Mouse (Mus musculus) intestine, embryonic 14.5 days (tissue): Measurements from ENCODE around the gene Smagp. TPM values are rescaled to one million over a fixed set of nuclear protein-coding genes. Genes with fewer than 3 reads are reported as not detected.

Source experiments
- ATAC-seq: fragments of 200-750 bp; cut with Nextera tagmentation; replicated peaks from 2 replicates; pipeline ENCODE4 v1.8.0; 2017; ENCODE audit warnings: low read depth, moderate number of reproducible peaks, moderate TSS enrichment, moderate library complexity; ENCODE audit not compliant: low FRiP score, low TSS enrichment
- DNase-seq: peaks from one replicate; pipeline ENCODE4 v3.0.0-alpha.2; 2018; ENCODE audit warnings: low spot score
- H3K27ac ChIP-seq: fragments of 300-500 bp; sonication (generic); 2 replicates; pipeline ENCODE4 v1.5.1; 2014; ENCODE audit warnings: low read depth, mild to moderate bottlenecking, control low read depth
- H3K27me3 ChIP-seq: fragments of 300-500 bp; sonication (generic); replicated peaks from 2 replicates; pipeline ENCODE4 v1.6.1; 2014; ENCODE audit warnings: low read length, control low read depth; ENCODE audit not compliant: control insufficient read depth, insufficient read depth
- H3K36me3 ChIP-seq: fragments of 300-500 bp; sonication (generic); 2 replicates; pipeline ENCODE4 v1.6.1; 2014; ENCODE audit warnings: low read length, control low read depth; ENCODE audit not compliant: control insufficient read depth, insufficient read depth
- H3K4me1 ChIP-seq: fragments of 300-500 bp; sonication (generic); replicated peaks from 2 replicates; pipeline ENCODE4 v1.6.1; 2014; ENCODE audit warnings: low read length, control low read depth, mixed read lengths; ENCODE audit not compliant: control insufficient read depth, insufficient read depth
- H3K4me2 ChIP-seq: fragments of 300-500 bp; sonication (generic); 2 replicates; pipeline ENCODE4 v1.6.1; 2014; ENCODE audit warnings: low read length
- H3K4me3 ChIP-seq: fragments of 300-500 bp; sonication (generic); 2 replicates; pipeline ENCODE4 v1.5.1; 2014; ENCODE audit warnings: low read depth, low read length, control low read depth, mixed read lengths
- H3K9ac ChIP-seq: fragments of 300-500 bp; sonication (generic); 2 replicates; pipeline ENCODE4 v1.6.1; 2014; ENCODE audit warnings: mild to moderate bottlenecking, low read length
- H3K9me3 ChIP-seq: fragments of 300-500 bp; sonication (generic); 2 replicates; pipeline ENCODE4 v1.6.1; 2016; ENCODE audit warnings: low read length, control low read depth; ENCODE audit not compliant: control insufficient read depth
- WGBS: fragments of 180-500 bp; shearing (Covaris S2); extraction: QIAGEN DNeasy Blood & Tissue Kit; methylation state at CpG from one replicate; pipeline ENCODE4 v1.1.7; 2014; 5-methylcytosine and 5-hydroxymethylcytosine counted together
- polyA plus RNA-seq: library from polyadenylated mRNA; unstranded; fragments of >200 nt; fragmentation: Nextera tagmentation; extraction: Ambion mirVana; gene quantifications from 2 replicates; pipeline ENCODE4 v1.2.1, GENCODE M21; 2014

Gene Smagp
- polyA plus RNA-seq, 1 experiment from 2014 or later = 36.2 TPM

GRCm38 (mm10) chr15:100635851-100636645, 692 bp downstream of the Smagp start:
- 5% methylated on average over 38 of the region's 38 CpGs for WGBS
- H3K27ac ChIP-seq = peak overlapping the region; percentile 25; the same call in 1 of the 2 replicates
- H3K9me3 ChIP-seq = no peaks in the 10 kb centered on the region
- peak overlapping the region; percentile 65 for H3K4me2 ChIP-seq
- H3K36me3 ChIP-seq = no peaks in the 10 kb centered on the region
- H3K4me1 ChIP-seq = peaks cover 14% of the 10 kb centered on the region
- ATAC-seq (0 out of 2 replicates have a peak, but pooled peaks have one; percentile 14), DNase-seq (peak; percentile 73)
- peak overlapping the region; percentile 42 for H3K4me3 ChIP-seq
- peak overlapping the region; percentile 34 for H3K9ac ChIP-seq
- H3K27me3 ChIP-seq = peaks cover 42% of the 10 kb centered on the region

- Histone ChIP-seq H3K4me1 (peaks cover 14% of the 10 kb centered on the region), H3K36me3 (no peaks in the 10 kb centered on the region), H3K9ac (no peak overlapping the region), H3K9me3 (no peaks in the 10 kb centered on the region), H3K4me2 (peak overlapping the region; percentile 65), H3K4me3 (peak overlapping the region; percentile 6; the same call in 1 of the 2 replicates), H3K27me3 (peaks cover 42% of the 10 kb centered on the region), H3K27ac (no peak overlapping the region)
- WGBS = 13% methylated on average over 9 of the region's 9 CpGs
- DNase-seq = no peak
- ATAC-seq = no peak
Observed at GRCm38 (mm10) chr15:100635239-100635638, 1.5 kb downstream of the Smagp start.

GRCm38 (mm10) chr15:100633341-100633740, 3.4 kb downstream of the Smagp start:
- no peak overlapping the region for H3K27ac ChIP-seq
- no peak overlapping the region for H3K4me2 ChIP-seq

GRCm38 (mm10) chr15:100632323-100632722, 4.4 kb downstream of the Smagp start:
- WGBS = 66% methylated on average over 5 of the region's 5 CpGs
- ATAC-seq = no peak

More at GRCm38 (mm10) chr15:100633341-100633740, 3.4 kb downstream of the Smagp start:
- ATAC-seq = no peak
- no peak for DNase-seq
- WGBS = 84% methylated on average over 10 of the region's 10 CpGs
- Histone ChIP-seq H3K9ac (no peak overlapping the region), H3K4me3 (no peak overlapping the region), H3K27me3 (peaks cover 42% of the 10 kb centered on the region), H3K4me1 (peaks cover 16% of the 10 kb centered on the region), H3K36me3 (no peaks in the 10 kb centered on the region), H3K9me3 (no peaks in the 10 kb centered on the region)

GRCm38 (mm10) chr15:100631454-100632170, 5.1 kb downstream of the Smagp start:
- DNase-seq (no peak), ATAC-seq (no peak)
- Histone ChIP-seq H3K36me3 (no peaks in the 10 kb centered on the region), H3K27ac (no peak overlapping the region), H3K9me3 (no peaks in the 10 kb centered on the region), H3K27me3 (peaks cover 25% of the 10 kb centered on the region), H3K9ac (no peak overlapping the region), H3K4me3 (no peak overlapping the region), H3K4me2 (no peak overlapping the region), H3K4me1 (peaks cover 16% of the 10 kb centered on the region)
- 80% methylated on average over 12 of the region's 12 CpGs for WGBS

More at GRCm38 (mm10) chr15:100632323-100632722, 4.4 kb downstream of the Smagp start:
- Histone ChIP-seq H3K27me3 (peaks cover 32% of the 10 kb centered on the region), H3K4me3 (no peak overlapping the region), H3K27ac (no peak overlapping the region), H3K9me3 (no peaks in the 10 kb centered on the region), H3K9ac (no peak overlapping the region), H3K36me3 (no peaks in the 10 kb centered on the region), H3K4me1 (peaks cover 21% of the 10 kb centered on the region), H3K4me2 (no peak overlapping the region)
- no peak for DNase-seq

GRCm38 (mm10) chr15:100630126-100630525, 6.6 kb downstream of the Smagp start:
- ATAC-seq (no peak), DNase-seq (no peak)
- no peak overlapping the region for H3K4me2 ChIP-seq
- no peaks in the 10 kb centered on the region for H3K9me3 ChIP-seq
- no peak overlapping the region for H3K27ac ChIP-seq
- peaks cover 12% of the 10 kb centered on the region for H3K4me1 ChIP-seq
- H3K27me3 ChIP-seq = peaks cover 10% of the 10 kb centered on the region
- no peak overlapping the region for H3K4me3 ChIP-seq
- 80% methylated on average over 3 of the region's 3 CpGs for WGBS
- no peaks in the 10 kb centered on the region for H3K36me3 ChIP-seq
- H3K9ac ChIP-seq = no peak overlapping the region

GRCm38 (mm10) chr15:100628797-100629196, 7.9 kb downstream of the Smagp start:
- H3K9ac ChIP-seq = no peak overlapping the region
- 29% methylated on average over 7 of the region's 7 CpGs for WGBS

GRCm38 (mm10) chr15:100627774-100628370, 8.9 kb downstream of the Smagp start:
- WGBS = 11% methylated on average over 11 of the region's 11 CpGs
- Histone ChIP-seq H3K4me2 (peak overlapping the region; percentile 18), H3K4me1 (peaks cover 12% of the 10 kb centered on the region), H3K4me3 (no peak overlapping the region), H3K36me3 (no peaks in the 10 kb centered on the region), H3K27ac (peak overlapping the region; percentile 43), H3K9ac (0 out of 2 replicates have a peak overlapping the region, but pooled peaks have one; percentile 3), H3K9me3 (no peaks in the 10 kb centered on the region), H3K27me3 (no peaks in the 10 kb centered on the region)
- ATAC-seq (no peak), DNase-seq (peak; percentile 64)

More at GRCm38 (mm10) chr15:100628797-100629196, 7.9 kb downstream of the Smagp start:
- no peak for ATAC-seq
- H3K4me2 ChIP-seq = no peak overlapping the region
- no peak overlapping the region for H3K4me3 ChIP-seq
- DNase-seq = no peak
- H3K36me3 ChIP-seq = no peaks in the 10 kb centered on the region
- no peaks in the 10 kb centered on the region for H3K9me3 ChIP-seq
- no peaks in the 10 kb centered on the region for H3K27me3 ChIP-seq
- peaks cover 12% of the 10 kb centered on the region for H3K4me1 ChIP-seq
- H3K27ac ChIP-seq = no peak overlapping the region
